Mouse (Mus musculus) G1E (cell line): ENCODE data around the gene Lmod3.

Experiments used
- CTCF ChIP-seq: IDR thresholded peaks from 2 replicates; pipeline ENCODE4 v1.5.1; 2012; ENCODE audit warnings: low read depth, low read length, inconsistent platforms, mixed read lengths
- GATA1 ChIP-seq: IDR thresholded peaks from 2 replicates; pipeline ENCODE4 v1.6.1; 2012; ENCODE audit warnings: borderline replicate concordance, low read length, inconsistent platforms, mixed read lengths
- GATA2 ChIP-seq: IDR thresholded peaks from 2 replicates; pipeline ENCODE4 v1.6.1; 2012; ENCODE audit warnings: low read depth, low read length, inconsistent platforms, borderline replicate concordance
- POLR2AphosphoS5 ChIP-seq: IDR thresholded peaks from 2 replicates; pipeline ENCODE4 v1.6.1; 2012; ENCODE audit warnings: low read depth, low read length, inconsistent platforms; ENCODE audit not compliant: insufficient replicate concordance
- TAL1 ChIP-seq: conservative IDR thresholded peaks from 2 replicates; pipeline ENCODE4 v1.6.1; 2012; ENCODE audit warnings: low read depth, low read length, inconsistent platforms, mixed read lengths

DNA sequence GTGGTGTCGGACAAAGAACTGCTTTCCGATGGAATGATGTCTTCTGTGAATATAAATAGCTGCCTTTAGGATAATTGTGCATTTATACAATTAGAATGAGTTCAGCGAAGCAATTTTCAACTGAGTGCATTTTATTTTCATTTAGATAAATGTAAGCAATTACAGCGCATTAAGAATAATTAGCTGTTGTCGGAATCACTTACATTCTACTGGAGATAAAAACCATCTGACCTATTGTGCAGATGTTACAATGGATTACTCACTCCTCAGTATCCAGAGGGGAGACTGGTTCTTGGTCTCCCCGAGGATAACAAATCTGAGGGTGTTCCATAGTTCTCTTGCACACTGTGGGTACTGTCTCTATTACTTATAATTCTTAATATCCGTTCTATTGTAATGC lies 49.7 kb upstream of the Lmod3 start:
- TF ChIP-seq CTCF (no peak), GATA1 (no peak), TAL1 (no peak), POLR2AphosphoS5 (no peak), GATA2 (no peak)
